Mouse (Mus musculus) frontal cortex, postnatal 25 days (tissue): ENCODE results near the gene Ccdc187.
A peak's percentile ranks its signal among the peaks of the same experiment; 100 is the strongest.

Source experiments
- DNase-seq, 2 experiments: peaks; one replicate each; pipeline ENCODE4 v3.0.0; 2022; ENCODE audit warnings: low spot score in 2 of 2

Gene Ccdc187

DNA sequence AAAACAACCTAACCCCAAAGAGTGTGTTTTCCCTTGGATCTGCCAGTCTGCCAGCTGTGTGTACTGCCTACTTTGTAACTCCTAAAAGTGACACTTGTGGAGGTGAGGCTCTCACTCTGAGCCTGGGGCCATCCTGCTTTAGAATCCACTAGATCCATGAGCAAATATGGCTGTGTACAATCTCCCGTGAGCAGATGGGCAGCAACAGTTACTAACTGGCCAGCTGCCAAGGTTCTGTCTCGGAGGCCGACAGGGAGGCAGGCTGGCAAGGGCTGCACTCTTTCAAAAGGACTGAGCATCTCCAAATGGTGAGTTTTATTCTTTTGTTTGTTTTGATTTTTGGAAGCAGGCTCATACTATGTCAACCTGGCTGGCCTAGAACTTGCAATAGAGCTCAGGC lies 79.8 kb downstream of the Ccdc187 start:
- DNase-seq, result no peak

DNA sequence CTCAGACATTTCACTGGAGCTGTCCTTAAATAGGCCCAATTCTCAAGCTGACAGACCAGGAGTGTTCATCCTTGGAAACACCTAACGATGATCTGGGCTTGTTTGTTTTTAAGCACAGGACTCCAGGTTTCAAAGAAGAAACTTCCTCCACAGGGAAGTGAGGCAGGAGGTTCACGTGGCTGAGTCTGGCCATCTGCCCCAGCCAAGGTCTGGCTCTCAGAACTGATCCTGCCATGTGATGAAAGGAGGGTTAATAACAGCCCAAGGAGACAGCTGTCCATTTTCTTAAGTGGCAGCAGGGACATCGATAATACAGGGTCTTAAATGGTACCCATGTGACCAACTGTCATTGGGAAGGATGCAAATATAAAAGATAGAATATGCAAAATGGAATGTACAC lies 84.8 kb downstream of the Ccdc187 start:
- no peak for DNase-seq

DNA sequence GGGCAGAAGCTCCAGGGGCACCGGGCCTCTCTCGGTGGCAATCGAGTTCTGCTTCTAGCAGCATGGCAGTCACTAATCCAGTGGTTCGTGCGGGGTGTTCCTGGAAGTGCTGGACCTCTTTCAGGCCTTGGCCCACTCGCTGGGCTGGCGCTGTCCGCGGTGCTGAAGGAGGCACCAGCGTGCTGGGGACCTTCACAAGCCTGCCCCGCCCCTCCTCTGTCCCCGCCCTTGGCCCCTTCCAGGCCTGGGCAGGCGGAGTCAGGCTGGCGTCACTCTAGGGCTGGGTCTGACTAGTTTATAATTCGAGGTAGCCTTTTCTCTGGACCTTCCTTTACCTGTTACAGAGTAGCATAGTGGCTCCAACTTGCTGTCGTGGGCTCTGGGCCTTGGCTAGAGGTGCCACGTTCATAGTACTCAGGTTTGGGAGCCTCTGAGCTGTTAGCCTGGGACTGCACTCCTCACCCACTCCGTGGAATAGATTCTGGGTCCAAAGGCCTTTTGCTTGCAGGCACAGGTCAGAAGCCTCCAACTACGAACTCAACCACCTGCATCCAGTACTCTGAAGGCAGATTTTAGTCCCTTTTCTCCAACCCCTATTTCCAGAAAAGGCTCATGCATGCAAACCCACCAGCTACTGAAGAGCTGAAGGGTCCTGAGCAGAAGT lies 86.1 kb downstream of the Ccdc187 start, which contains the start of gene Lhx3:
Gene Lhx3, minus strand, starts transcription at position 164 of the 664 bp plus-strand sequence.
- DNase-seq, result peak in 1 of 2 experiments; percentile 23

DNA sequence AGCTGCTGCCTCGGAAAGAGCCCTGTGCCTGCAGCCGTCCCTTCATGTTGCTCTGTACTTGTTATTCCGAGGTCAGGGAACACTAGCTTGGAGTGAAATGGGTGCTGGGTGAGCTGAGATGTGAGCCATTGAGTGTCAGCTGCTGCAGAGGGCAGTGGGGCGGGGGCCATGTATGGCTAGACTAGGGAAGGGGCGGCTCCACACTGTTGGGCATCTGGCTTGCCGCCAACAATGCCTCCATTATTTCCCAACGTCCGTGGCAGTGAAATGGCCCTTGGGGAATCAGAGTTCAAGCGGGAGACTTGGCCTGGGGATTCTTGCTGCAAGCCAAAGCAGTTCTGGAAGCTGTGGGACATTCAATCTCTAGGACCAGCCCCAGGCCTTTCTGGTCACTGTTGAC lies 86.8 kb downstream of the Ccdc187 start:
- DNase-seq, result no peak

DNA sequence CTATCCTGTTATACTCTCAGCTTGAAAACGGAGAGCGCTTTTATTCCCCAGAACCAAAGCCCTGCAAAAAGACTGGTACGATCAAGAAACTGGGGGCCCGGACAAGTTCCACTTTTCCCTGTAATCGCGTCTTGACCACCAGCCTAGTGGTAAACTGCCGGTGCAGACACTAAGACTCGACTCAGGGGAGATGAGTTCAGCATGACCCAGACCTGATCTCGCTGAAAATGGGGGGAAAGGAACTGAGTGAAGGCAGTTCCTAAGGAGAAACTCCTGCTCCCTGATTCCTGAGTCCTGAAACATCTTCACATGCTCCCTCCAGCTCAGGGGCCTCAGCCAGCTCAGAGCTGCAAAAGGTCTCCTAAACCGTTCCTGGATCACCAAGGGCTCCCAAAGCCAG lies 88.6 kb downstream of the Ccdc187 start:
- DNase-seq, result no peak

DNA sequence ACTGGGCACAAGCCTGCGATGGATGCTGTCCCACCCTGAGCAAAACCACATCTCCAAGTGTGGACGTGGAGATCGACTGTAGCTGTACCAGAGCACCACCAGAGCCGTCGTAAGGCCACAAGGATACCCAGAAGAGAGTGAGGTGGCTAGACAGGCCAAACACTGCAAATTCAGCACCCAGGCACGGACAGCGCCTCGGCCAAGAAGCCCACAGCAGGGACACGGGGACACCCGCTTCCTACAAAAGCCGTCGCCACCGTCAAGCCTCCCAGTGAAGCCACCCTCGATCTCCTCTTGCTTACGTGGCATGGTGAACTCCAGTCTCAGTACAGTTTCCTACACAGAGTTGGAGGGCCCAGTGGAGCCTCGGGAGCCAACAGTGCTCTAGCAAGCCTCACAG lies 89.2 kb downstream of the Ccdc187 start:
- DNase-seq, result no peak

DNA sequence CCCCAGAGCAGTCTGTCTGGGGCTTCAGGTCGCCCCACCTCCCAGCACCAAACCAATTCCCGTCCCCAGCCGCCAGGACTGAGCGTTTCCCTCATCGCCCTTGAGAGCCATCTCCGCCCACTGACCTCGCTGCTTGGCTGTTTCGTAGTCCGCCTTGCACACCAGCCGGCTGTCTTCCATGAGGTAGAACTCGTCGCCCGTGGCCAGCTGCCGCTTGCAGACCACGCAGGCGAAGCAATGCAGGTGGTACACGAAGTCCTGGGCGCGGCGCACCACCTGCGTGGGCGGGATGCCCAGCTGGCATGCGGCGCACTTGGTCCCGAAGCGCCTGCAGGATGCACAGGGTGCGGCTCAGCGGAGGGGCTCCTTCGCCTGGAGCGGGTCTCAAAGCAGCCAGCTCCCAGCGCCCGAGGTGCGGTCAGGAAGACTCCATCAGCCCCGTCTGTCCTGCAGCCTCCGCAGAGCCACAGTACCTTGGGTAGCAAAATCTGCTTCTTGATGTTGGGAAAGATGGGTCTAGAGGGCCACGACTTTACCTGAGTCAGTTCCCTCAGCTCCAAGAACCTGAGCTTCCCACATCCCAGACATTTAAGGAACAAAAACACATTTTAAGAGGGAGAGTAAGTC lies 91.4 kb downstream of the Ccdc187 start:
- DNase-seq, result no peak

DNA sequence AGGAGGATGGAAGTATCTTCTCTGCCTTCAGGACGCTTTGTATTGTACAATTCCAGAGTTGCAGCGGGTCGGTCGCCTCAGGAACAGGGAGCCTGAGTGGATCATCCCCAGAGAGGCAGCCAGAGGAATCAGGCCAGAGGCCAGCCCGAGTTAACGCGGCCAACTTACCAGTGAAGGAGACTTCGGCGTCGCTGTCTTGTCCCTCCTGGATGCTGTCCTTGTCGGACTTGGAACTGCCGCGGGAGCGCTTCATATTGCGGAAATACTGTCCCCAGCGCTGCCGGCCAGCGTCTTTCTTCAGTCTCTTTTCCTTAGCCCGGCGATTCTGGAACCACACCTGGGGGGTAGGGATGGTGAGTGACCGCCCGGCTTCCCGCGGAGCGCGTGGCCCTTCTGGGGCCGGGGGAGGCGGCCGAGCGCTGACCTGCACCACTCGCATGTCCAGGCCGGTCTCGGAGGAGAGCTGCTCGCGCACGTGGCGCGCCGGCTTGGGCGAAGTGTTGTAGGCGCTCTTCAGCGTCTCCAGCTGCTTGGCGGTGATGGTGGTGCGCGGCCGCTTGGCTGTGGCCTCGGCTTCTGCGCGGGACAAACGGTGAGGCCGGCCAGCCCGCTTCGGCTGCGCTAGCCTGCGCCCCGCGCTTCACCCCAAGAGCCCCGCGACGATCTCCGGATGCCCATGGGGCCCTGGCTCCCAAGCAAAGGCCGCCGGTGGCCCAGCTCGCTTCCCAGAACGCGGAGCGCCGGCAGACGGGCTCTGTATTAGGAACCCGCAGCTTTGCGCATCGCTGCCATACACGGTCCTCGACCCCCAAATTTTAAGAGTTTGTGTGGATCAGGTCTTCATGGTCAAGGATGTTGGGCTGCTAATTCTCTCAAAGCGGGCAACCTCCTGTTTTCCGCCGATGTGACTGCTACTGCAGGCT lies 92.2 kb downstream of the Ccdc187 start:
- DNase-seq, result no peak

DNA sequence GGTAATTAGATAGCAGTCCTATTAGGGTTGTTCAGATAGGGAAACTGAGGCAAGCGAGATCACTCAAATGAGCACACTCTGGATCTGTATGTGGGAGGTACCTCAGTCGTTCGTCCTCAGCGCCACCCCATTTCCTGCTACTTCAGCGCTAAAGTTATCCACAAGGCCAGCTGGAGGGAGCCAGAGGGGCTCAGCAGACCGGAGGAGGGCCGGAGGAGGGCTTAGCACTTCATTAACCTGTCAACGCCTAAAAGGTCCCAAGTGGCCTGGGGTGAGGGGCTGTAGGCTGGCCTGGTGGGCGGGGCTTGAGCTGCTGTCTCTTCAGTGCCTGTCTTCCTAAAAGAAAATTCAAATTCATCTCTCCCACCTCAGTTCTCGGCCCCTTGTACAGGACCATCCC lies 95.9 kb downstream of the Ccdc187 start:
- no peak for DNase-seq

DNA sequence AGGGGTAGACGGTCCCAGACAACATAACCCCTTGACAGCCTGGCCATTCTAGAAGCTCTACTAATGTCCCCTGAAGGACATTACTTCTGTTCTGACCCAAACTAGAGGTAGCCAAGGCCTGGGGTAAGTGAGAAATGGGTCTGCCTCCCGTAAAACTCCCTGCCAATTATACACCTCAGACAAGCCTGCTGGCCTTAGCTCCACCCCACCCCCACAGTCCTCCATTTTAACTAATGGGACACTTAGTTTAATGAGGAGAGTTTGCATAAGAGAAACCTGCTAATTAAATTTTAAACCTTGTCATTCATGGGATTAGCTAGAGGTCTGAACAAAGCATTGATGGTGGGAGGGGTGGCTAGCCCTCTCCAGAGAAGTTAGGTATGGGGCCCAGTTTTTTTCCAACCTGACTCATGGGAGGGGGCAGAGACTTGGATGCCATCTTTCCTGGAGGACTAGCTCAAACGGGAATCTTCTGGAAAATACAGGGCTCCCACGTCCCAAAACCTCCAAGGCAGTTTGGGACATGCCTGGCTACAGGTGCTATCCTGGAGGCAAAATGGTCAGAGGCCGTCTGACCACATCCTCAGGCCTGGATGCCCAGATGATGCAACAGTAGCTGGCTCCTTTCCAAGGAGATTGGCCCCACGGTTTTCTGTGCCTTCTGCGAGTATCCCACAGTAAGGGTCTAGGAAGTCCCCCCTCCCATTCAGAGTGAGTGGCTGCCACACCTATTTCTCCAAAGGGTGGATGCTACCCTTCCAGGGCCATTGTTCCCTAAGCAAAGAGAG lies 99.6 kb downstream of the Ccdc187 start:
- DNase-seq, result no peak
